Mouse (Mus musculus): Measurements from ENCODE around the gene Haspin. TPM values are rescaled to one million over a fixed set of nuclear protein-coding genes. Genes with fewer than 3 reads are reported as not detected.
"Not testable (repeated sequence)": the region's sequence is repeated elsewhere in the genome, so short reads cannot be mapped to it uniquely, and the experiment has no call there.

Gene Haspin
- polyA plus RNA-seq, 1 experiment from 2014 or later, result 16.0 TPM

DNA sequence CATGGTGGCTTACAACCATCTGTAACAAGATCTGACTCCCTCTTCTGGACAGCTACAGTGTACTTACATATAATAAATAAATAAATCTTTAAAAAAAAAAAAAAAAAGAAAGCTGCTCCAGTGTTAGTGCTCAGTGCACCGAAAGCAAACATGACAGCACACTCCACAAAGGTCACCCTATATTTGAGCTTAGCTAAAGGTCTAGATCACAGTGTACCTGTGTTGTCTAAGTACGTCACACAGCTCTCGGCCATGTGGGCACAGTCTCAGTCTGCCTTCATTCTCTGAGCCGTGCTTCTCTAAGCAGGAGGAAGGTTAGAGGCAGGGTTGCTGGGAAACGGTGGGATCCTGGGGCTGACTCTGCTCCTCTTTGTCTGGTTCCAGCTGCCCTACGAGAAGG lies 11.6 kb downstream of the Haspin start:
- Histone ChIP-seq H3K4me1 (ENCODE audit: control insufficient read depth, insufficient read depth, low read length) (no peaks in the 10 kb centered on the region), H3K27ac (ENCODE audit: low read depth, low read length) (no peak overlapping the region), H3K9ac (ENCODE audit: low read length) (no peak overlapping the region), H3K27me3 (ENCODE audit: control insufficient read depth, insufficient read depth, low read length) (no peaks in the 10 kb centered on the region), H3K4me2 (ENCODE audit: low read depth) (no peak overlapping the region), H3K36me3 (ENCODE audit: control insufficient read depth, insufficient read depth, low read length) (no peaks in the 10 kb centered on the region), H3K4me3 (ENCODE audit: low read depth, low read length) (no peak overlapping the region), H3K9me3 (ENCODE audit: control insufficient read depth, low read length) (no peaks in the 10 kb centered on the region)
- 96% methylated on average over 6 of the region's 6 CpGs for WGBS
- ATAC-seq (ENCODE audit: insufficient read depth, low FRiP score, low TSS enrichment), result no peak
- DNase-seq (ENCODE audit: low spot score), result no peak

GRCm38 (mm10) chr11:73111414-73111813 lies 26.7 kb downstream of the Haspin start:
- no peak overlapping the region for H3K4me3 ChIP-seq (ENCODE audit: low read depth, low read length)
- no peak overlapping the region for H3K4me2 ChIP-seq (ENCODE audit: low read depth)
- H3K27me3 ChIP-seq (ENCODE audit: control insufficient read depth, insufficient read depth, low read length), result no peaks in the 10 kb centered on the region
- WGBS, result 70% methylated on average over 6 of the region's 6 CpGs
- no peaks in the 10 kb centered on the region for H3K4me1 ChIP-seq (ENCODE audit: control insufficient read depth, insufficient read depth, low read length)
- no peaks in the 10 kb centered on the region for H3K36me3 ChIP-seq (ENCODE audit: control insufficient read depth, insufficient read depth, low read length)
- H3K27ac ChIP-seq (ENCODE audit: low read depth, low read length), result no peak overlapping the region
- no peak overlapping the region for H3K9ac ChIP-seq (ENCODE audit: low read length)
- H3K9me3 ChIP-seq (ENCODE audit: control insufficient read depth, low read length), result no peaks in the 10 kb centered on the region
- DNase-seq (ENCODE audit: low spot score) (no peak), ATAC-seq (ENCODE audit: insufficient read depth, low FRiP score, low TSS enrichment) (no peak)

GRCm38 (mm10) chr11:73109941-73110340 lies 28.2 kb downstream of the Haspin start:
- H3K4me2 ChIP-seq (ENCODE audit: low read depth), result no peak overlapping the region
- H3K4me3 ChIP-seq (ENCODE audit: low read depth, low read length), result no peak overlapping the region
- ATAC-seq (ENCODE audit: insufficient read depth, low FRiP score, low TSS enrichment) (no peak), DNase-seq (ENCODE audit: low spot score) (no peak)
- H3K9me3 ChIP-seq (ENCODE audit: control insufficient read depth, low read length), result no peaks in the 10 kb centered on the region
- H3K36me3 ChIP-seq (ENCODE audit: control insufficient read depth, insufficient read depth, low read length), result no peaks in the 10 kb centered on the region
- WGBS, result 89% methylated on average over 3 of the region's 3 CpGs
- H3K4me1 ChIP-seq (ENCODE audit: control insufficient read depth, insufficient read depth, low read length), result no peaks in the 10 kb centered on the region
- no peaks in the 10 kb centered on the region for H3K27me3 ChIP-seq (ENCODE audit: control insufficient read depth, insufficient read depth, low read length)
- no peak overlapping the region for H3K27ac ChIP-seq (ENCODE audit: low read depth, low read length)
- H3K9ac ChIP-seq (ENCODE audit: low read length), result no peak overlapping the region

- H3K4me1 ChIP-seq (ENCODE audit: control insufficient read depth, insufficient read depth, low read length), result no peaks in the 10 kb centered on the region
- H3K27me3 ChIP-seq (ENCODE audit: control insufficient read depth, insufficient read depth, low read length), result no peaks in the 10 kb centered on the region
- H3K36me3 ChIP-seq (ENCODE audit: control insufficient read depth, insufficient read depth, low read length), result no peaks in the 10 kb centered on the region
- H3K4me2 ChIP-seq (ENCODE audit: low read depth), result no peak overlapping the region
- no peak overlapping the region for H3K4me3 ChIP-seq (ENCODE audit: low read depth, low read length)
- WGBS, result 81% methylated on average over 14 of the region's 14 CpGs
- ATAC-seq (ENCODE audit: insufficient read depth, low FRiP score, low TSS enrichment) (no peak), DNase-seq (ENCODE audit: low spot score) (no peak)
- H3K9me3 ChIP-seq (ENCODE audit: control insufficient read depth, low read length), result no peaks in the 10 kb centered on the region
- no peak overlapping the region for H3K27ac ChIP-seq (ENCODE audit: low read depth, low read length)
- no peak overlapping the region for H3K9ac ChIP-seq (ENCODE audit: low read length)
These were observed 29.0 kb downstream of the Haspin start for GRCm38 (mm10) chr11:73108898-73109625.

DNA sequence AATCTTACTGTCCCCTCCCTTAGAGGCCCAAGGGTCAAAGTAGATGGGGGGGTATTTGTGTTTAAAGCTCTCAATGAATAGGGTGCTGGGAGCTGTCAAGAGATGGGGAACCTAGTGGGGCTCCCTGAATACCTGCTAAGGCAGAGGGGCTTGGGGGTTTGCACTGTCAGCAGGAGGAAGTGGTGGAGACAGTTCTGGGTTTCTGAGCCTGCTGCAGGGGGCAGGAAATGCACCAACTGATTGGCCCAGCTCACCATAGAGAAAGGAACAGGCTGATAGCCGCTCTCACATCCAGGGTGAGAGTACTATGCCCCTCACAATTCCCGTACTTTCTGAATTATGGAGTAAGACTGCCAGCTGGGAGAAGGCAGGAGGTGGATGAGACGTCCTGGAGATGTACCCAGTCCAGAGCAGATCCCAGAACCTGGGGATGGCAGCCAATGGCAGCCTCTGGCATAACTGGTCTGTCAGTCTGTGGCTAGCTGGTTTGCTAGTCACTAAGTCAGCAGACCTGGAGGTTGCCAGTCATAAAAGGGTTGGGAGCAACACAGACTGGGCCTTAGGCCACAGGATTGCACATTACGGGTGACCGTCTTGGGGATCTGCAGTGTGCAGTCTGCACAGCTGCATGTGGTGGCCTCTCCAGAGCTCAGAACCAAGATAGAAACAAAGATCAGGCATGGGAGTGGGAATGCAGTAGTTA lies 29.7 kb downstream of the Haspin start:
- Histone ChIP-seq H3K9ac (ENCODE audit: low read length) (no peak overlapping the region), H3K27ac (ENCODE audit: low read depth, low read length) (no peak overlapping the region), H3K27me3 (ENCODE audit: control insufficient read depth, insufficient read depth, low read length) (no peaks in the 10 kb centered on the region), H3K9me3 (ENCODE audit: control insufficient read depth, low read length) (no peaks in the 10 kb centered on the region), H3K4me3 (ENCODE audit: low read depth, low read length) (no peak overlapping the region), H3K36me3 (ENCODE audit: control insufficient read depth, insufficient read depth, low read length) (no peaks in the 10 kb centered on the region), H3K4me1 (ENCODE audit: control insufficient read depth, insufficient read depth, low read length) (no peaks in the 10 kb centered on the region), H3K4me2 (ENCODE audit: low read depth) (no peak overlapping the region)
- 79% methylated on average over 5 of the region's 5 CpGs for WGBS
- DNase-seq (ENCODE audit: low spot score) (no peak), ATAC-seq (ENCODE audit: insufficient read depth, low FRiP score, low TSS enrichment) (no peak)

DNA sequence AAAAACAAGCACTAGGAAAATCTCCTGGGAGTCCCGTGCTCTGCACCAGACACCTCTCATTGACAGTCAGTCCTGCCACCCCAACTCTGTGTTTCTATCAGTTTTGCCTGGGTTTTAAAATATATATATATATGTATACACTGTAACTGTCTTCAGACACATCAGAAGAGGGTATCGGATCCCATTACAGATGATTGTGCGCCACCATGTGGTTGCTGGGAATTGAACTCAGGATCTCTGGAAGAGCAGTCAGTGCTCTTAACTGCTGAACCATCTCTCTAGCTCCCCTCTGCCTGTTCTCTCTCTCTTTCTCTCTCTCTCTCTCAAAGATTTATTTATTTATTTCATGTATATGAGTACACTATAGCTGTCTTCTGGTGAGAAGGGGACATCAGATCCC lies 30.7 kb downstream of the Haspin start:
- WGBS, result 44% methylated on average over 3 of the region's 3 CpGs

GRCm38 (mm10) chr11:73105246-73105645 lies 32.8 kb downstream of the Haspin start:
- 64% methylated on average over 3 of the region's 3 CpGs for WGBS
- no peaks in the 10 kb centered on the region for H3K4me1 ChIP-seq (ENCODE audit: control insufficient read depth, insufficient read depth, low read length)
- no peaks in the 10 kb centered on the region for H3K36me3 ChIP-seq (ENCODE audit: control insufficient read depth, insufficient read depth, low read length)

More for the DNA sequence above, 30.7 kb downstream of the Haspin start:
- not testable (repeated sequence) for H3K9ac ChIP-seq (ENCODE audit: low read length); H3K27ac ChIP-seq (ENCODE audit: low read depth, low read length); H3K27me3 ChIP-seq (ENCODE audit: control insufficient read depth, insufficient read depth, low read length); DNase-seq (ENCODE audit: low spot score); H3K36me3 ChIP-seq (ENCODE audit: control insufficient read depth, insufficient read depth, low read length); H3K4me3 ChIP-seq (ENCODE audit: low read depth, low read length); H3K4me1 ChIP-seq (ENCODE audit: control insufficient read depth, insufficient read depth, low read length); H3K9me3 ChIP-seq (ENCODE audit: control insufficient read depth, low read length); H3K4me2 ChIP-seq (ENCODE audit: low read depth); ATAC-seq (ENCODE audit: insufficient read depth, low FRiP score, low TSS enrichment)

GRCm38 (mm10) chr11:73101308-73101707 lies 36.8 kb downstream of the Haspin start:
- WGBS, result 87% methylated on average over 4 of the region's 4 CpGs

More at GRCm38 (mm10) chr11:73105246-73105645, 32.8 kb downstream of the Haspin start:
- Histone ChIP-seq H3K4me3 (ENCODE audit: low read depth, low read length) (no peak overlapping the region), H3K9me3 (ENCODE audit: control insufficient read depth, low read length) (no peaks in the 10 kb centered on the region), H3K9ac (ENCODE audit: low read length) (no peak overlapping the region), H3K27me3 (ENCODE audit: control insufficient read depth, insufficient read depth, low read length) (no peaks in the 10 kb centered on the region), H3K4me2 (ENCODE audit: low read depth) (no peak overlapping the region), H3K27ac (ENCODE audit: low read depth, low read length) (no peak overlapping the region)
- DNase-seq (ENCODE audit: low spot score) (no peak), ATAC-seq (ENCODE audit: insufficient read depth, low FRiP score, low TSS enrichment) (no peak)

More at GRCm38 (mm10) chr11:73101308-73101707, 36.8 kb downstream of the Haspin start:
- Histone ChIP-seq H3K4me2 (ENCODE audit: low read depth) (no peak overlapping the region), H3K36me3 (ENCODE audit: control insufficient read depth, insufficient read depth, low read length) (no peaks in the 10 kb centered on the region), H3K27me3 (ENCODE audit: control insufficient read depth, insufficient read depth, low read length) (no peaks in the 10 kb centered on the region), H3K9ac (ENCODE audit: low read length) (no peak overlapping the region), H3K4me3 (ENCODE audit: low read depth, low read length) (no peak overlapping the region), H3K27ac (ENCODE audit: low read depth, low read length) (no peak overlapping the region), H3K9me3 (ENCODE audit: control insufficient read depth, low read length) (no peaks in the 10 kb centered on the region), H3K4me1 (ENCODE audit: control insufficient read depth, insufficient read depth, low read length) (no peaks in the 10 kb centered on the region)
- ATAC-seq (ENCODE audit: insufficient read depth, low FRiP score, low TSS enrichment) (no peak), DNase-seq (ENCODE audit: low spot score) (no peak)
